Mouse (Mus musculus) lung, adult 10 weeks (tissue): ENCODE data around the gene Rsl1d1. TPM values are rescaled to one million over a fixed set of nuclear protein-coding genes. Genes with fewer than 3 reads are reported as not detected.

Experiments used
- polyA plus RNA-seq: library from polyadenylated mRNA; stranded (reverse); fragments of 350-450 nt; fragmentation: Illumina TruSeq; extraction: RNeasy Lipid Tissue Mini Kit (QIAGEN cat#74804); gene quantifications from one replicate; pipeline ENCODE4 v1.2.3, GENCODE M21; 2014; ENCODE audit warnings: low read depth, low replicate concordance; ENCODE audit not compliant: insufficient read depth

Rsl1d1 gene
- polyA plus RNA-seq, result 38.8 TPM

DNA sequence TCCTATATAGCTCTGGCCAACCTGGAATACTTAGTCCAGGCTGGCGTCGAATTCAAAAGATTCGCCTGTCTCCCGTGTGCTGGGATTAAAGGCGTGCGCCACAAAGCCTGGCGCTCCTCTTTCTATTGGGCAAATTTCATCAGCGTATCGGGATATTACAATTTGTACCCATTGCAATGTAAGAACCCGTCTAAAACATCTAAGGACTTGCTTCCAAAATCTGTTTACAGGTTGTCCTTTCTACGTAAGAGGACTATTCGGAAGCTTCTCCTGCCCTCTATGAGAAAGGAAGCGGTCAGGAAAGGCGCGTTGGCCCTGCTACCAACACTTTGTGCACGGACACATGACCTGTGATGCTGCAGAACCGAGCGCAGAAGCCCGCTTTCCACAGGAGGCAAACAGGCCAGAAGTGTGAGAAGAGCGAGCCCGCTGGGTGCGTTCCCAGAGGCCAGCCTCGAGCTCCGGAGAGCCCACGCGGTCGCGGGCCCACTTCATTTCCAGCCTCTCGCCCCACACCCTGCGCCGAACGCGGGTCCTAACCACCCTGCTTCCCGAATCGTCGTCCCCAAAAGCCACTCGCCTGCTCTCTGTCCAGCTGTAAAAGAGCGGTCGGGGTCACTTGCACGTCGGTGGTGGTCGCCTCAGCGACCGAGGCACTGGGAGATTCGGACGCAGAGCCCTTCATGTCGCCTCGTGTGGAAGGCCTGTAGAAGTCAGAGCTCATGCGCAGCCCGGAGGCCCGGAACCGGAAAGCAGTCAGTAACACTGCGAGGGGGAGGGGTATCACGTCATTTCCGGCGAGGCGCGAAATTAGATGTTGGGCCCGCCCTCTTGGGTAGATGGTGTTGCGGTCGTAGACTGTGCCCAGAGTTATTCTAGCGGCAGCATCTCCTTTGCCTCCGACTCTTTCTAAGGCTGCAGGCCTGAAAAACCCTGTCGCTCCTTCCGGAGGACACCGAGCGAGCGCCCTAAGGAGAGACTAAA lies at the start of gene Rsl1d1:
TSS of gene Rsl1d1 (minus strand) at position 761 of the 984 bp plus-strand sequence.

GRCm38 (mm10) chr16:11176208-11176883 lies 26.8 kb downstream of the Rsl1d1 start, which contains the start of gene Zc3h7a:
TSS of gene Zc3h7a (minus strand) at chr16:11176393.

Other genes with a start within 250 kb of the Rsl1d1 start
- 25.3 TPM for gene Snn, start 142.4 kb downstream of the Rsl1d1 start, polyA plus RNA-seq
- gene Litaf, start 137.2 kb downstream of the Rsl1d1 start, polyA plus RNA-seq, result 40.7 TPM
- gene Txndc11, start 68.7 kb downstream of the Rsl1d1 start, polyA plus RNA-seq, result 12.6 TPM
- 44.2 TPM for gene Zc3h7a, start 26.9 kb downstream of the Rsl1d1 start, polyA plus RNA-seq
- gene Gspt1, start 51.0 kb upstream of the Rsl1d1 start, polyA plus RNA-seq, result 42.4 TPM
- gene Tnfrsf17, start 110.5 kb upstream of the Rsl1d1 start, polyA plus RNA-seq, result 0.64 TPM
- gene Snx29, start 119.6 kb upstream of the Rsl1d1 start, polyA plus RNA-seq, result 2.0 TPM